Mouse (Mus musculus) brain, embryonic 14.5 days (tissue): ENCODE data around the gene Gm21190.
"Not testable (repeated sequence)": the region's sequence is repeated elsewhere in the genome, so short reads cannot be mapped to it uniquely, and the experiment has no call there.

ENCODE experiments used
- CTCF ChIP-seq: fragments of 200-500 bp; IDR thresholded peaks from 2 replicates; pipeline ENCODE4 v1.5.1; 2012; ENCODE audit warnings: inconsistent platforms, mild to moderate bottlenecking, moderate library complexity, borderline replicate concordance; ENCODE audit not compliant: insufficient read depth, insufficient read length; ENCODE audit errors: extremely low read depth
- POLR2A ChIP-seq: fragments of 200-500 bp; IDR thresholded peaks from 2 replicates; pipeline ENCODE4 v1.6.1; 2012; ENCODE audit warnings: mild to moderate bottlenecking, inconsistent platforms, borderline replicate concordance; ENCODE audit not compliant: poor library complexity, insufficient read depth, insufficient read length, severe bottlenecking; ENCODE audit errors: extremely low read depth

DNA sequence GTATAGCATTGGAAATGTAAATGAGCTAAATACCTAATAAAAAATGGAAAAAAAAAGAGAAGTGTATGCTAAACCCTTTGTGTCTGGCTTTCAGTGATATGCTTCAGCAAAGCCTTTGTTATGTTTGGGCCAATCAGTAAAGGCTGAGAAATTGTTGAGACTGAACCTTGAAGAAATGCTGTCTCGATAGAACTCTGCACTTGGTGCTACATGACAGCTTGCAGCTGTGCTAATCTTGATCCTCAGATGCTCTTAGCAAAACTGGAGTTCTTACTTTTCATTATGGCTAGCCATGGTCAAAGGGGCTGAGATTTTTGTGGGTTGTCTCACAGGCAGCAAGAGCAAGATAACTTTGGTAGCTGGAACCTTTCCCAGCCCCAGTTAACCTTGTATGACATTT, 29.6 kb upstream of the Gm21190 start:
- not testable (repeated sequence) for TF ChIP-seq CTCF, POLR2A
